Mouse (Mus musculus) spleen, adult 18-20 months (tissue): ENCODE data around the gene Atp2c2.

Experiments
- DNase-seq, 2 experiments: peaks; one replicate each; pipeline ENCODE4 v3.0.0; 2022; ENCODE audit warnings: mixed read lengths in 2 of 2

The Atp2c2 gene

DNA sequence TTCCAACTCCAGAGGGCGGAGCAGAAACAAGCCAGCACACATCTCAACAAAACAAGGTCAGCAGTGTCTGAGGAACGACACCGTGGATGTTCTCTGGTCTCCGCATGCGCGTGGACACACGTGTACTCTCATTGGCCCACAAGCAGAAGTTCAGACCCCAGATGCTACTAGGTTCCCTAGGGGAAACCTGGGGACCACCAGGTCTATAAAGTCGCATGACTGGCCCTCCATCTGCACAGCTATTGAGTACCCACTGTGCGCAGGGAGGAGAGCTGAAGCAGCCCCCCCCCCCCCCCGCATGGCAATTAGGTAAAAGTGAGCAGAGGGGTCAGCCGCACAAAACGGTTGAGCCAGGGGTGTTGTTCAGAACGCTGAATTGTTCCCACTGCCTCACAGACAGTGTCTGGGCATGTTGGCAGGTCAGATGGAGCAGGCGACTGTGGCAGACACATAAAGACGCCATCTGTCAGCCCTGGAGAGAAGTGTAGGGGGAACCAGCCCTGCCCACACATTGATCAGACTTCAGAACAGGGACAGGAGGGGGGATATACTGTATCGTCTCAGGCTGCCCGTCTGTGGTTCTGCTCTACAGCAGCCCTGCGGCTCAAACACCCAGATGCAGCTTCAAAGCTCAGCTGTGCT, 86.1 kb downstream of the Atp2c2 start:
- DNase-seq = no peak

DNA sequence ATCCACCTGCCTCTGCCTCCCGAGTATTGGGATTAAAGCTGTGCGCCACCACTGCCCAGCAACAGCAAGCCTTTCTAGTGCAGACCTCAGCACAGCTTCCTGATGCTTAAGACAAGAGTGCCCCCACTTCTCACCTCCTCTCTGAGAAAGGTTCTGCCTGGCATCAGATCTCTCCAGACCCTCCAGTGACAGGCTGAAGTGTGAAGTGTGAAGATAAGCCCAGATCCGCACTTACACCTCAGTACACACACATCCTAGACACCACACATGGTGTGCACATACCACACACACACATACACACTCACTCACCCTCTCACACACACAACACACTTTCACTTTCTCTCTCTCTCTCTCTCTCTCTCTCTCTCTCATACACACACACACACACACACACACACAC, 87.1 kb downstream of the Atp2c2 start:
- DNase-seq = no peak

DNA sequence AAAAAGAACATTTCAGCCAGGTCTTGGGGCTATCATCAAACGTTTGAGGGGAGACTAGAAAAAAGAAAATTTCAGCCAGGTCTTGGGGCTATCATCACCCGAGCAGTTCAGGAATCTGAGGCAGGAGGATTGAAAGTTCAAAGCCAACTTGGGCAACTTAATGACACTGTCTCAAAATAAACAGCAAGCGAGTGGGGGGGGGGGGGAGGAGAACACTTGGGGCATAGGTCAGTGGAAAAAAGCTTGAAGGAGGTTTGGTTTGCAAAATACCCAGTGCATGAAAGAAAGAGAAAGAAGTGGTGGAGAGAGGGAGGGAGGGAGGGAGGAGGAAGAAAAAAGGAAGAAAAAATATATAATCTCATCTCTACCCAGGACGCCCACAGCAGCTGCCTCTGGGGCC, 87.5 kb downstream of the Atp2c2 start:
- DNase-seq = no peak

DNA sequence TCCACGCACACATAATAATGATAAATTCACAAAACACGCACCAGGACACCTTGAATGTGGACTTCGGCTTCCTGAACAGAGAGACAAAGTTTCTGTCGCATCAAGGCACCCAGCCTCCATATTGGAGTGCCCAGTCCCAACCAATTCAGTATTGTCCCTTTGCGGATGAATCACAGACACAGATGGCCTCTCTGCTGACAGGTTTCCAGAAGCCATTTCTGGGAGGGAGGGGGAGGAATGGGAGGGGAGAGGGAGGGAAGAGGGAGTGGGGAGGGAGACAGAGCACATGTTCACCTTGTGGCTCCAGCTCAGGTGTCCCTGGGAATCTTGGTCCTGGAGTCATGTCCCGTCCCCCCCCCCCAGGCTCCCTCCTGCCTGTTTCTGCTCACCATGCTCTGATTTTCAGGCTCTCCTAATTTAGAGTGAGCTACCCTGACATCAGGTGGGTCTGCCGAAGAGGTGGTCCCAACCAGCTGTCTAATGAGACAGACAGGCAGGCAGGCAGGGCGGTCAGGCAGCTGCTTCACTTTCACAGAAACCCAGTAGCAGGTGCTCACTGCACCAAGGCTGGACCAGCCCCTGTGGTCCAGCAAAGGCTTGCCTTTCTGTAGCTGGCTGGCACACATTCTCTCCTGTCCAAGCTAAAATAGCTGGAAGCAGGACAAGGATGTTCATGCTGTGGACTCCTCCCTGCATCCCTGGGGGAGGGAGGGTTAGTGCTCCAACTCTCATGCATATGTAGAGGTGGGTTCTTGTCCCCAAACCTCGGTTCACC, 89.0 kb downstream of the Atp2c2 start:
- no peak for DNase-seq

DNA sequence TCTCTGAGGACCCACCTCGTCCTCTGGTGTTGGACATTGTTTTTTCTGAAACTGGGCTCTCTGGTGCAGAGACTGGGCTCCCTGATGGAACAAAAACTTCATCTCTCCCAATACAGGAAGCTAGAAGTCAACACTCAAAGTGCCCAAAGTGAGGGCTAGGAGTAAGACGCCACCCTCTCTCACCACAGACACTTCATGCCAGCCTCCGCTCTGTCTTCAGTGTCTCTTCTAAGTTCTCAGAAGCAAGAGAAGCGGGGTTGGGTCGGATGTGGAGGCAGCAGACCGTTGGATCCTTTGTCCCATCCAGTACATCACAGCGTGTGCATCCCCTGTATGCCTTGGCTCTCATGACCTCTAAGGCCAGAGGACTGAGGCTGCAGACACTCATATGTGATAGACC, 89.8 kb downstream of the Atp2c2 start:
- no peak for DNase-seq

DNA sequence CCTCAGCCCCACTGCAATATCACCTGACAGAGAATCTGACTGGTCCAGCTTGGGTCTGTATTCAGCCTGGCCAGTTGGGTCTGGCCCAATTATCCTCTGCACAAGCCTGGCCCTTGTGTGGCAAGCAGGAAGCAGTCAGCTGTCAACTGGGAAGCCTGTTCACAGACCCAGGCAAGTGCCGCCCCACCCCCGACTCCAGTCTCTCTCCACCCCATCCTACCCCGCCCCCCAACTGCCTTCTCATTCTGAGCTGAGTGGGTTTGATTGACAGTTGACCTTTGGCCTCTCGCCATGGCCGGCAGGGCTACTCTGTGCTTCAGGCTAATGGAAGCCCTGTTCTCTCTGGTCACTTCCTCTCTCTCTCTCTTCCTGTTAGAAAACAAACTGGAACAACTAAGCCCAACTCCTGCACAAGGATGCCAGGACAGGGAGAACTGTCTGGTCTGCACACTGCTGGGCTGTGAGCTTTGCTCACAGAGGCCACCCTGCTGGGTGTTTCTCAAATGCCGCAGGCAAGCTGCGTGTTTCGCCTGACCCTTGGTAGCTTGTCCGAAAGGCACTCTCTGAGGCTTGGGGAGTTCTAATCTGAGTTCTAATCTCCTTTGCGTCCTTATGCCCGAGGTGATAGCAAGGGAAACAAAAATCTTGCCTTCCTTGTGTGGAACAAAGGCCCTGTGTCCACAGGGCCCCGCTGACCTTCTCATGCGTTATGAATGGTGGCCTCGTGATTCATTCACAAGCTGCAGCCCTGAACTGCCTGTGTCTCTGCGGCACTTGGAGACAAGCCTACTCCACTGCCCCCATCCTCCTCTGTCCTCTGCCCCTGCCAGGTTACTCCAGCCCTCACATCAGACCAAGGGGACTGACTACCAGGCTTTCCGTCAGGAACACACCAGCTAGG, 92.2 kb downstream of the Atp2c2 start:
- DNase-seq = no peak

DNA sequence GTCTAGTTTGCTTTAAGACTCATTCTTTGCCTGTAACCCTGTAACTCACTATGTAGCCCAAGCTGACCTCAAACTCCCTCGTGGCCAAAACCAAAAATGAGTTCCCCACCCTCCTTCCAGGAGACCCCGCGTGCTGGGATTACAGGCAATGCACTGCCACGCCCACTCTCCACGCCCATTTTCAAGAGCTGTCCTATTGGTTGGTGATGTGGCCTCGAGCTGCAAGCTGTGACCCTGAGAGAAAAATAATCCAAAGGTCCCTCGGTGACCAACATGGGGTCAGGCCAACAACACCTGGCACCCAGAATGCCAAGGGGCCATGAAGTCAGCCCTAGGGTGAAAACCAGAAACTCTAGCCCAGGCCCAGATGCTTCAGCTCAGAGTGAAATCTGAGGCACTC, 94.9 kb downstream of the Atp2c2 start:
- DNase-seq = no peak

DNA sequence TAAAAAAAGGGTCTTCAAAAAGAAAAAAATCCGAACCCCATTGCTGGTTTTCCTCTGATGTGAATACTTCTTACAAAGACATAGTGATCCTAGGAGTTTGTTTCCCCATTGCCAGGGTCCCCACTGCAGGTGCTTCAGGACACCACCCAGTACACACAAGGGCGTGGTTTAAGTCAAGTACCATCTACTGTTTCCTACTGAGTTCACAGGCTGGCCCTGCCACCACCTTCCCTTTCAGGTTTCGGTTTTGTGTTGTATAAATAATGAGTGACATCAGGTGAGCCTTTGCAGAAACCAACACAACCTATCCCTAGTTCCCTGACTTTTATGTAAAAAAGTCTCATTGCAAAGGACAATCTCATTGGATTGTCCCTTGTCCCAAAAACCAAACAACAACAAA, 95.8 kb downstream of the Atp2c2 start:
- no peak for DNase-seq

DNA sequence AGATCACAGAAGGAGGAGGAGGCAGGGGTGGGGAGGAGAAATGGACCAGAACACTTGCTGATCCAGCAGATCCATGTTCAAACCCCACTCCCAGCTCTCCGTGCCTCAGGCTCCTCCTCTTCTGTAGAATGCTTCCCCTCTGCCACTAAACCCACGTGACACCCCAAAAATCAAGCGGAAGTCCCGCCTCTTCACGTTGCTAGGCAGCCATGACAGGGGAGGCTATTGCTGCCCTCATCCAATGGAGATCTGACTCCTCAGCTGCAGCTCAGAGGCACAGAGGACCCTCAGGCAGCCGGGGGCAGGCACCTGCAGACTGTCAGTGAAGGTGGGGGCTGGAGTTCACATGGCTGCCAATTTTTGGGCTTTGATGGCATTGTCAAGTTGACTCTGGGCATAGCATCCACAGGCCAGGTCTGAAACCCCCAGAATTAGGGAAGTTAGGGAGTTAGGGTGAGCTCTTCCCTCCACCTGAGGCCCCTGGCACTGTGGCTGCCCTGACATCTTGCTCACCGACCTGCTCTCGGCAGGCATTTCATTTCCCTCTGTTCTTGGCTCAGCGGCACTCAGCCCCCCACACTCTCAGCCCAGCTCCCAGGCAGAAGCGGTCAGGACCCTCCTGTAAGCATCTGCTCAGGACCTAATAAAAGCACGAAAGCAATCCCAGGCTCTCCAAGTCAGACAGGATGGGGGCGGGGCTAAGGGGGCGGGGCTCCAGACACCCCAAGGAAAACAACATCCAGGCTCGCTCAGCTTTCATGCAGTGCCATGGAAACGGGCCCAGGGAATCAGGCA, 98.6 kb downstream of the Atp2c2 start:
- DNase-seq = peak; percentile 71 to 72

DNA sequence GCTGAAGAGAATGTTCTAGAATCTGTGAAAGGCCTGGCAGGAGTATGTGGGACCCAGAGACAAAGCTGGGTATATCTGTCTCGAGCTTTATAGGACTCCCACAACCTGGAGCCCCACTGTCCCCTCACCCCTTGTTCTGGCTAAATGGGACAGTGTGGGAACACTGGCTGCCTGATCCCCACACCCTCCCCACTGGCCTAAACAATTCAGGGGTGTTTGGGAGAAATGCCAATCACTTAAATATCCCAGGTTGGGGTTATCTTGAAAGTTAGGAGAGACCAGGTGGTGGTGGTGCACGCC, 99.1 kb downstream of the Atp2c2 start:
- DNase-seq = no peak

DNA sequence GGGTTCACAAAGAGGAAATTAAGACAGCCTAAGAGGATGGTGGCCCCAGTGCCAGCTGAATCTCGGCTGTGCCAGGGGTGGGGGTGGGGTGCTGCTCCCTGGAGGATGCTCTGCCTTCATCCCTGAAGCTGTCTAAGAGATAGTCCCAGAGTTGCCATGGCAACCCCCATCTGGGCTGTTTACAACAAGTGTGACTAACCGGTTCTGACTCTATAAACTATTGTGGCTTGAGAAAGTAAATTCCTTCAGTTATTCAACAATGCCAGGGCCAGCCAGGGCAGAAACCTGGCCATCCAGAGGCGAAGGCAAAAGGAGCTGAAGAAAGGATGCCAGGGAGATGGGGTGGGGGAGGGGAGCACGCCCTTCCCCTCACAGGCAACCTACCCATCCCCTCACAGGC, 101.4 kb downstream of the Atp2c2 start:
- no peak for DNase-seq

DNA sequence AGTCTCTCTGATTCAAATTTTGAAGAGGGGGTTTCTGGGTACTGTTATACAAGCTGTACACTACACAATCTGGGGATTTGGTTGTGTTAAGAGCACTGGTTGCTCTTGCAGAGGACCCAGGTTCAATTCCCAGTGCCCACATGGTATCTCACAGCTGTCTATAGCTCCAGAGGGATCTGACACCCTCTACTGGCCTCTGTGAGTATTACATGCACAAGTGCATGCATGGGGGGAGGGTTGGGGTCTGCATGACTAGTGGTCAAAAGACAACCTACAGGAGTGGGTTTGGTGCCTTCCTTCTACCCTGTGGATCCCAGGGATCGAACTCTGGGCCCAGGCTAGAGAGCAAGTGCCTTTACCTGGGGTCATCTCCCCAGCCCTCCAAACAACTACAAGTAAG, 102.8 kb downstream of the Atp2c2 start:
- DNase-seq = no peak

DNA sequence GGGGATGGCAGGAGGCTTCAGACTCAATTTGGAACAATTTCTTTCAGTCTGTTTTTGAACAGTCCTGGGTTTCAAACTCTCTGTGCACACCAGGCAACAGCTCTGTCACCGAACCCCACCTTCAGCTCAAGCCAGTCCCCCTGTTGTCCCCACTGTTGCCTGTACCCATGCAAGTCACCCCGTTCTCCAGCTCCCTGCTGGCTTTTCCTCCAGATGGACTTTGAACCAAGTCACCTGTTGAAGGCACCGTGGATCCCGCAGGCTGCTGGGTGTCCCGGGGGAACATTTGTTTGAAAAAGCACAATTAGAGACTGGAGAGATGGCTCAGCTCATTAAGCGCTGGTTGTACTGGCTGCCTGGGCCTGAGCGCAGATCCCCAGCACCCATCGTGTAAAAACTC, 105.5 kb downstream of the Atp2c2 start:
- DNase-seq = no peak

DNA sequence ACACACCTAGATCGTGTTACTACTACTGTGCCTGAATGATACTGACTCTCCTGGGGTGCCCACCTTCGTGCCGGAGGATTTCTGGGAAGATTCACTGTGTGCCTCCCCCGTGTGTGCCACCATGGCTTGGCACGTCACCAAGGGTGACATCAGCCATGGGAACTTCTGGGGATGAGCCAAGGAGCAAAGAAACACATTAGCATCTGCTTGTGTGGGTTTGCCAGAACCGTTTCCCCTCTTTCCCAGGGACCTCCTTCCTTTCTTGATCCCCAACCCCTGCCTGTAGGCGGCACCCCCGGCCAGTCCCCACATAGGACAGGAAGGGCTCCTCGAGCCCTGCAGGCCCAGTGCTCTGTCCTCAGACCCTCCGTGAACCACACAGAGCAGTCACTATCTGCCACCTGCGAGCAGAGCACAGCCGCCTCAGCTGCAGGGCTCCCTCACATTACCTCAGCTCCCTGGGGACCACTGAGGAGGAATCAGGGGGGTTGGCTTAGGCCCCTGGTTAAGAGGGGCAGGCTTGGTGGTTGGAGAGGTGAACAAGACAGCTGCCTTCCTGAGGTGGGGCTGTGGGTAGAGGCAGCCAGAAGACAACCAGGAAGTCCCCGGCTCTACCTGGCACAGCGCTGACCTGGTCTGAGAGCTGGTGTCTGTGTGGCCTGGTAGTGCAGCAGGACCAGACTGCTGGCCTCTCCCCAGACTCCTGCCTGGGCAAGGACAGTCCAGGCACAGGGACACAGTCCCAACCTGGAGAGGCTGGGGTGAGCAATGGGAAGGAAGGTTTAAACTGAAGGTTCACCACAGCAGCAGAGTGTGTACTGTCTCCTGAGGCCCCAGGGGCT, 106.8 kb downstream of the Atp2c2 start:
- DNase-seq = peak; percentile 56 to 67
